Mouse (Mus musculus): ENCODE results near the gene Zhx3. TPM values are rescaled to one million over a fixed set of nuclear protein-coding genes. Genes with fewer than 3 reads are reported as not detected.
A peak's percentile ranks its signal among the peaks of the same experiment; 100 is the strongest.

Zhx3 gene
- polyA plus RNA-seq, 1 experiment: 7.8 TPM

- Histone ChIP-seq H3K27ac (ENCODE audit: control insufficient read depth, insufficient read depth, low read length) (no peak overlapping the region), H3K4me1 (replicated peaks; ENCODE audit: control insufficient read depth, insufficient read depth, low read length) (no peaks in the 10 kb centered on the region), H3K36me3 (ENCODE audit: control insufficient read depth, insufficient read depth, low read length) (peaks cover 73% of the 10 kb centered on the region), H3K4me3 (ENCODE audit: control insufficient read depth, insufficient read depth, low read length) (no peak overlapping the region), H3K27me3 (ENCODE audit: control insufficient read depth, insufficient read depth, low read length) (no peaks in the 10 kb centered on the region)
- no peak for DNase-seq
- TF ChIP-seq CTCF (IDR thresholded peaks at IDR 0.05; ENCODE audit: borderline replicate concordance, control insufficient read depth, extremely low read depth, insufficient read depth, low read length, poor library complexity) (no peak), POLR2A (IDR thresholded peaks at IDR 0.05; ENCODE audit: control insufficient read depth, extremely low read depth, insufficient read depth, low read length, poor library complexity) (no peak)
Measured at GRCm38 (mm10) chr2:160702824-160703223, 170.0 kb downstream of the Zhx3 start.

- 1% methylated on average over 3 of the region's 3 CpGs for WGBS
- peak; percentile 22 for DNase-seq
- Histone ChIP-seq H3K4me1 (replicated peaks; ENCODE audit: control insufficient read depth, insufficient read depth, low read length) (no peaks in the 10 kb centered on the region), H3K4me3 (ENCODE audit: control insufficient read depth, insufficient read depth, low read length) (no peak overlapping the region), H3K36me3 (ENCODE audit: control insufficient read depth, insufficient read depth, low read length) (peaks cover 71% of the 10 kb centered on the region), H3K27ac (ENCODE audit: control insufficient read depth, insufficient read depth, low read length) (no peak overlapping the region), H3K27me3 (ENCODE audit: control insufficient read depth, insufficient read depth, low read length) (no peaks in the 10 kb centered on the region)
- TF ChIP-seq POLR2A (IDR thresholded peaks at IDR 0.05; ENCODE audit: control insufficient read depth, extremely low read depth, insufficient read depth, low read length, poor library complexity) (no peak), CTCF (IDR thresholded peaks at IDR 0.05; ENCODE audit: borderline replicate concordance, control insufficient read depth, extremely low read depth, insufficient read depth, low read length, poor library complexity) (no peak)
Measured at GRCm38 (mm10) chr2:160701603-160702002, 171.2 kb downstream of the Zhx3 start.

GRCm38 (mm10) chr2:160700271-160700670 is 172.5 kb downstream of the Zhx3 start:
- DNase-seq: no peak
- TF ChIP-seq CTCF (IDR thresholded peaks at IDR 0.05; ENCODE audit: borderline replicate concordance, control insufficient read depth, extremely low read depth, insufficient read depth, low read length, poor library complexity) (no peak), POLR2A (IDR thresholded peaks at IDR 0.05; ENCODE audit: control insufficient read depth, extremely low read depth, insufficient read depth, low read length, poor library complexity) (no peak)
- Histone ChIP-seq H3K27ac (ENCODE audit: control insufficient read depth, insufficient read depth, low read length) (no peak overlapping the region), H3K4me3 (ENCODE audit: control insufficient read depth, insufficient read depth, low read length) (no peak overlapping the region), H3K27me3 (ENCODE audit: control insufficient read depth, insufficient read depth, low read length) (no peaks in the 10 kb centered on the region), H3K36me3 (ENCODE audit: control insufficient read depth, insufficient read depth, low read length) (peaks cover 65% of the 10 kb centered on the region), H3K4me1 (replicated peaks; ENCODE audit: control insufficient read depth, insufficient read depth, low read length) (no peaks in the 10 kb centered on the region)
- WGBS: 58% methylated on average over 5 of the region's 5 CpGs

Other genes starting within 250 kb of the Zhx3 start
- 21.2 and 30.2 TPM in 2 replicates for gene Top1, start 227.1 kb downstream of the Zhx3 start, polyA plus RNA-seq (2012; rRNA removed)
- gene Plcg1, start 141.7 kb downstream of the Zhx3 start, polyA plus RNA-seq (2012; rRNA removed): 237 and 294 TPM in 2 replicates
- gene Lpin3, start 7.7 kb upstream of the Zhx3 start, polyA plus RNA-seq (2012; rRNA removed): 1.8 and 2.5 TPM in 2 replicates
- 0.11 and 0.14 TPM in 2 replicates for gene Emilin3, start 39.3 kb upstream of the Zhx3 start, polyA plus RNA-seq (2012; rRNA removed)
- gene Chd6, start 236.1 kb upstream of the Zhx3 start, polyA plus RNA-seq (2012; rRNA removed): 27.6 and 28.5 TPM in 2 replicates

All from thymus, adult 2 months (tissue).